Mouse (Mus musculus): ENCODE data around the gene Mrpl34. TPM values are rescaled to one million over a fixed set of nuclear protein-coding genes. Genes with fewer than 3 reads are reported as not detected.

The Mrpl34 gene
- polyA plus RNA-seq, 1 experiment from 2014 or later, result 196 TPM

DNA sequence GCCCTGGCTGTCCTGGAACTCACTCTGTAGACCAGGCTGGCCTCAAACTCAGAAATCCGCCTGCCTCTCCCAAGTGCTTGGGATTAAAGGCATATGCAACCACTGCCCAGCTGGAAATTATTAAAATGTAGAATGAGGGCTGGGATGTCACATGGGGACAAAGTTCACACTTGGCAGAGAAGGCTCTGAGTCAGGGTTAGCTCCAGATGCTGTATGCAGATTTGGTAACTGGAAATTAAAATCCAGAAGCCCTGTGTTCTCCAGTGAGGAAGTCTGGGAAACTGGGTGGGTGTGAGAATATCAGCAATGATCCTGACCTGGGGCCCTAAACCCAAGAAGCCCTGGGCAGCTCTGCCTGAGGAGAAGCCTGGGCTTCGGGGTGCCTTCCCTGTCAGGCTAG is 44.6 kb downstream of the Mrpl34 start:
- H3K4me3 ChIP-seq (ENCODE audit: low read depth, low read length), result no peak overlapping the region
- no peak overlapping the region for H3K9ac ChIP-seq (ENCODE audit: low read length)
- H3K4me1 ChIP-seq (ENCODE audit: control insufficient read depth, insufficient read depth, low read length), result no peaks in the 10 kb centered on the region
- 69% methylated on average over 2 of the region's 2 CpGs for WGBS
- H3K36me3 ChIP-seq (ENCODE audit: control insufficient read depth, insufficient read depth, low read length), result no peaks in the 10 kb centered on the region
- no peak overlapping the region for H3K27ac ChIP-seq (ENCODE audit: low read depth, low read length)
- ATAC-seq (ENCODE audit: insufficient read depth, low FRiP score, low TSS enrichment) (no peak), DNase-seq (ENCODE audit: low spot score) (no peak)
- H3K4me2 ChIP-seq (ENCODE audit: low read depth), result no peak overlapping the region
- H3K9me3 ChIP-seq (ENCODE audit: control insufficient read depth, low read length), result no peaks in the 10 kb centered on the region
- H3K27me3 ChIP-seq (ENCODE audit: control insufficient read depth, insufficient read depth, low read length), result peaks cover 31% of the 10 kb centered on the region

DNA sequence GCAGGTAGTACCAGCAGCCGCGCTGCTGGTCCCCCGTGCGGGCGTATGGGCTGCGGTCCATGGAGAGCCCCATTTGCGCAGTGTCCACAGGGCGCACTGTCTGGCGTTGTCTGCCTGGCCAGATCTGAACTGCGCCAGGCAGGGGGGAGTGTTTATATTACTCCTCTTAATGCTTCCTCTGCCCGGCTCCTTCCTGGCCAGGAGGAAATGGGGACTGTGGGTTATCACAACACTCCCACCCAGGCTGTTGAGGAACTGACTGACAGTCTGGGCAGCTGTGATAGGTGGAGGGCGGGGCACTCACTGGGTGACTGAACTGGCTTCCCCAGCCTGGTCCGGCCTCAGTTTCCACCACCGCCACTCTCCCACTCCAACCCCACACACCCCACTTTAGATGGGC is 46.9 kb downstream of the Mrpl34 start, which contains the start of gene Plvap:
TSS of gene Plvap (minus strand) at position 109 of the 400 bp plus-strand sequence.
- DNase-seq (ENCODE audit: low spot score) (no peak), ATAC-seq (ENCODE audit: insufficient read depth, low FRiP score, low TSS enrichment) (no peak)
- Histone ChIP-seq H3K27me3 (ENCODE audit: control insufficient read depth, insufficient read depth, low read length) (peaks cover 23% of the 10 kb centered on the region), H3K4me3 (ENCODE audit: low read depth, low read length) (peak within 1 kb of the TSS; percentile 14), H3K27ac (ENCODE audit: low read depth, low read length) (no peak within 1 kb of the TSS), H3K4me1 (ENCODE audit: control insufficient read depth, insufficient read depth, low read length) (no peaks in the 10 kb centered on the region), H3K36me3 (ENCODE audit: control insufficient read depth, insufficient read depth, low read length) (no peaks in the 10 kb centered on the region), H3K9me3 (ENCODE audit: control insufficient read depth, low read length) (no peaks in the 10 kb centered on the region), H3K4me2 (ENCODE audit: low read depth) (no peak within 1 kb of the TSS; the same call in 1 of the 2 replicates), H3K9ac (ENCODE audit: low read length) (no peak within 1 kb of the TSS)
- 66% methylated on average over 14 of the region's 14 CpGs for WGBS

DNA sequence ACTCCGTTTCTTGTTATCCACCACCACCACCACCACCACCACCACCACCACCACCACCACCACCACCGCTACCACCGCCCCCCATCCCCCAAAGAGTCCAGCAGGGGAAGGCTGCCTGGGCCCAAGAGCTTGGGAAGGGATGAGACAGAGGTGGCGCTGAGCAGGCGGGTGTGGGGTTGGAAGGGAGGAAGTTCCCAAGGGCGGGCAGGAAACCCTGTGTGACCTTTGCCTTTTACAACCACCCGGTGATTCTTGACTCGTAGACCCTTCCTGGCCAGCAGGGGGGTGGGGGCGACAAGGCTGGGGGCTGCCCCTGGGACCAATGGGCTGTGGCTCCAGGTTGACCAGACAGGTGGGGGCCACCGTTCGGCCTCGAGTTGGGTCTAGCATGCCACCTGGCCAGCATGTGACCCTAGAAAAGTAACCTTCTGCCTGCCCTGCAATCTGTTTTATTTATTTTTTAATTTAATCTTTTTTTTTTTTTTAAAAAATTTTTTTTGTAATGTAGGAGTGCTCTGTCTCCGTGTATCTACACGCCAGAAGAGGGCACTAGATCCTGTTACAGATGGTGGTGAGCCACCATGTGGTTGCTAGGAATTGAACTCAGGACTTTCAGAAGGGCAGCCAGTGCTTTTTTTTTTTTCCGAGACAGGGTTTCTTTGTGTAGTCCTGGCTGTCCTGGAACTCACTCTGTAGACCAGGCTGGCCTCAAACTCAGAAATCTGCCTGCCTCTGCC is 48.4 kb downstream of the Mrpl34 start:
- no peak overlapping the region for H3K4me2 ChIP-seq (ENCODE audit: low read depth)
- no peak overlapping the region for H3K9ac ChIP-seq (ENCODE audit: low read length)
- H3K36me3 ChIP-seq (ENCODE audit: control insufficient read depth, insufficient read depth, low read length), result no peaks in the 10 kb centered on the region
- ATAC-seq (ENCODE audit: insufficient read depth, low FRiP score, low TSS enrichment) (no peak), DNase-seq (ENCODE audit: low spot score) (no peak)
- H3K27me3 ChIP-seq (ENCODE audit: control insufficient read depth, insufficient read depth, low read length), result peaks cover 8% of the 10 kb centered on the region
- 75% methylated on average over 13 of the region's 15 CpGs for WGBS
- no peak overlapping the region for H3K27ac ChIP-seq (ENCODE audit: low read depth, low read length)
- H3K9me3 ChIP-seq (ENCODE audit: control insufficient read depth, low read length), result no peaks in the 10 kb centered on the region
- no peak overlapping the region for H3K4me3 ChIP-seq (ENCODE audit: low read depth, low read length)
- no peaks in the 10 kb centered on the region for H3K4me1 ChIP-seq (ENCODE audit: control insufficient read depth, insufficient read depth, low read length)

DNA sequence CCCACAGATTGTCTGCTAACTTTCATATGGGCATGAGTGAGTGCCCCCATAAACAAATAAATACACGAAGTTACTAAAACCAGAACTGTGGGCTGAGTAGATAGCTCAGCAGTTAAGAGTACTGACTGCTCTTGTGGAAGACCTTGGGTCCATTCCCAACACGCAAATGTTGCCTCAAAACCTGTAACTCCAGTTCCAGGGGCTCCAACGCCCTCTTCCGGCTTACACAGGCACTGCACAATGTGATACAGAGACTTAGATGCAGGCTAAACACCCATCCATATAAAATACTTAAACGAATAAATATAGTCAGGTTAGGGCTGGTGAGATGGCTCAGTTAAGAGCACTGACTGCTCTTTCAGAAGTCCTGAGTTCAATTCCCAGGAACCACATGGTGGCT is 50.3 kb downstream of the Mrpl34 start:
- WGBS, result 70% methylated on average over 5 of the region's 5 CpGs

More for the DNA sequence above, 50.3 kb downstream of the Mrpl34 start:
- no peak overlapping the region for H3K4me2 ChIP-seq (ENCODE audit: low read depth)
- H3K4me3 ChIP-seq (ENCODE audit: low read depth, low read length), result no peak overlapping the region
- H3K27ac ChIP-seq (ENCODE audit: low read depth, low read length), result no peak overlapping the region
- no peak overlapping the region for H3K9ac ChIP-seq (ENCODE audit: low read length)
- H3K36me3 ChIP-seq (ENCODE audit: control insufficient read depth, insufficient read depth, low read length), result no peaks in the 10 kb centered on the region
- no peak for ATAC-seq (ENCODE audit: insufficient read depth, low FRiP score, low TSS enrichment)
- no peaks in the 10 kb centered on the region for H3K27me3 ChIP-seq (ENCODE audit: control insufficient read depth, insufficient read depth, low read length)
- no peak for DNase-seq (ENCODE audit: low spot score)
- H3K4me1 ChIP-seq (ENCODE audit: control insufficient read depth, insufficient read depth, low read length), result no peaks in the 10 kb centered on the region
- H3K9me3 ChIP-seq (ENCODE audit: control insufficient read depth, low read length), result no peaks in the 10 kb centered on the region

Other genes starting within 250 kb of the Mrpl34 start
- gene Myo9b, start 192.2 kb upstream of the Mrpl34 start, polyA plus RNA-seq (2014; fragmentation: Nextera tagmentation; extraction: Ambion mirVana), result 21.4 and 21.9 TPM in 2 replicates
- 63.6 and 67.6 TPM in 2 replicates for gene Haus8, start 192.0 kb upstream of the Mrpl34 start, polyA plus RNA-seq (2014; fragmentation: Nextera tagmentation; extraction: Ambion mirVana)
- gene Use1, start 98.1 kb upstream of the Mrpl34 start, polyA plus RNA-seq (2014; fragmentation: Nextera tagmentation; extraction: Ambion mirVana), result 78.9 and 81.5 TPM in 2 replicates
- 3.4 and 3.8 TPM in 2 replicates for gene Ocel1, start 93.7 kb upstream of the Mrpl34 start, polyA plus RNA-seq (2014; fragmentation: Nextera tagmentation; extraction: Ambion mirVana)
- 83.4 and 84.0 TPM in 2 replicates for gene Nr2f6, start 83.0 kb upstream of the Mrpl34 start, polyA plus RNA-seq (2014; fragmentation: Nextera tagmentation; extraction: Ambion mirVana)
- gene Ushbp1, start 69.2 kb upstream of the Mrpl34 start, polyA plus RNA-seq (2014; fragmentation: Nextera tagmentation; extraction: Ambion mirVana), result 3.9 and 4.5 TPM in 2 replicates
- 106 and 109 TPM in 2 replicates for gene Babam1, start 68.1 kb upstream of the Mrpl34 start, polyA plus RNA-seq (2014; fragmentation: Nextera tagmentation; extraction: Ambion mirVana)
- gene Ankle1, start 58.9 kb upstream of the Mrpl34 start, polyA plus RNA-seq (2014; fragmentation: Nextera tagmentation; extraction: Ambion mirVana), result 18.1 and 18.4 TPM in 2 replicates
- gene Abhd8, start 1.3 kb upstream of the Mrpl34 start, polyA plus RNA-seq (2014; fragmentation: Nextera tagmentation; extraction: Ambion mirVana), result 60.7 and 63.4 TPM in 2 replicates
- gene Dda1, start 4.2 kb downstream of the Mrpl34 start, polyA plus RNA-seq (2014; fragmentation: Nextera tagmentation; extraction: Ambion mirVana), result 162 and 170 TPM in 2 replicates
- gene Ano8, start 21.0 kb downstream of the Mrpl34 start, polyA plus RNA-seq (2014; fragmentation: Nextera tagmentation; extraction: Ambion mirVana), result 5.6 and 6.3 TPM in 2 replicates
- gene Gtpbp3, start 23.1 kb downstream of the Mrpl34 start, polyA plus RNA-seq (2014; fragmentation: Nextera tagmentation; extraction: Ambion mirVana), result 6.0 and 8.4 TPM in 2 replicates
- 49.5 and 53.0 TPM in 2 replicates for gene Plvap, start 46.8 kb downstream of the Mrpl34 start, polyA plus RNA-seq (2014; fragmentation: Nextera tagmentation; extraction: Ambion mirVana)
- 0.16 TPM in 1 of 2 replicates, not detected in the other for gene Ccdc194, start 60.8 kb downstream of the Mrpl34 start, polyA plus RNA-seq (2014; fragmentation: Nextera tagmentation; extraction: Ambion mirVana)
- 3.7 and 4.9 TPM in 2 replicates for gene Bst2, start 72.5 kb downstream of the Mrpl34 start, polyA plus RNA-seq (2014; fragmentation: Nextera tagmentation; extraction: Ambion mirVana)
- 64.7 and 69.8 TPM in 2 replicates for gene Mvb12a, start 78.0 kb downstream of the Mrpl34 start, polyA plus RNA-seq (2014; fragmentation: Nextera tagmentation; extraction: Ambion mirVana)
- 0.24 TPM in 1 of 2 replicates, not detected in the other for gene Tmem221, start 93.9 kb downstream of the Mrpl34 start, polyA plus RNA-seq (2014; fragmentation: Nextera tagmentation; extraction: Ambion mirVana)
- gene Nxnl1, start 101.6 kb downstream of the Mrpl34 start, polyA plus RNA-seq (2014; fragmentation: Nextera tagmentation; extraction: Ambion mirVana), result not detected in 2 replicates
- gene Slc27a1, start 103.9 kb downstream of the Mrpl34 start, polyA plus RNA-seq (2014; fragmentation: Nextera tagmentation; extraction: Ambion mirVana), result 10.5 and 12.7 TPM in 2 replicates
- gene Pgls, start 127.2 kb downstream of the Mrpl34 start, polyA plus RNA-seq (2014; fragmentation: Nextera tagmentation; extraction: Ambion mirVana), result 212 and 216 TPM in 2 replicates
- 3.6 and 4.2 TPM in 2 replicates for gene Fam129c, start 132.7 kb downstream of the Mrpl34 start, polyA plus RNA-seq (2014; fragmentation: Nextera tagmentation; extraction: Ambion mirVana)
- gene Colgalt1, start 146.0 kb downstream of the Mrpl34 start, polyA plus RNA-seq (2014; fragmentation: Nextera tagmentation; extraction: Ambion mirVana), result 54.5 and 57.4 TPM in 2 replicates
- 6.5 and 7.7 TPM in 2 replicates for gene Unc13a, start 206.8 kb downstream of the Mrpl34 start, polyA plus RNA-seq (2014; fragmentation: Nextera tagmentation; extraction: Ambion mirVana)
- 1.6 and 2.0 TPM in 2 replicates for gene Jak3, start 211.3 kb downstream of the Mrpl34 start, polyA plus RNA-seq (2014; fragmentation: Nextera tagmentation; extraction: Ambion mirVana)
- gene Insl3, start 224.3 kb downstream of the Mrpl34 start, polyA plus RNA-seq (2014; fragmentation: Nextera tagmentation; extraction: Ambion mirVana), result not detected in 2 replicates
- gene B3gnt3, start 236.8 kb downstream of the Mrpl34 start, polyA plus RNA-seq (2014; fragmentation: Nextera tagmentation; extraction: Ambion mirVana), result 0.33 and 0.59 TPM in 2 replicates

Measured in neural tube, embryonic 11.5 days (tissue).